Mouse (Mus musculus) v-Abl transformed pro-B cells (cell line): ENCODE measurements around the gene Ermard.

Experiments
- in situ Hi-C, 2 experiments: fragments of 400-800 bp; cut with MboI; formaldehyde crosslinking; loops; one replicate each; pipeline ENCODE4 v1.15.1; 2025; ENCODE audit not compliant: unreplicated experiment in 2 of 2

Ermard gene

GRCm38 (mm10) chr17:15107143-15107649, 66.2 kb downstream of the Ermard start:
- in situ Hi-C loops, result no loop called here

GRCm38 (mm10) chr17:15108473-15109441, 67.7 kb downstream of the Ermard start:
- in situ Hi-C loops, result no loop called here

- in situ Hi-C loops, result no loop called here
Measured at GRCm38 (mm10) chr17:15115550-15115949, 74.5 kb downstream of the Ermard start.

- in situ Hi-C loops, result no loop called here
Measured at GRCm38 (mm10) chr17:15120096-15120495, 79.1 kb downstream of the Ermard start.

GRCm38 (mm10) chr17:15120569-15120968, 79.6 kb downstream of the Ermard start:
- in situ Hi-C loops, result no loop called here

- in situ Hi-C loops, result no loop called here
Measured at GRCm38 (mm10) chr17:15129630-15130287, 88.8 kb downstream of the Ermard start.

GRCm38 (mm10) chr17:15130288-15130656, 89.3 kb downstream of the Ermard start:
- in situ Hi-C loops, result no loop called here

- in situ Hi-C loops, result no loop called here
Measured at GRCm38 (mm10) chr17:15134905-15135669, 94.1 kb downstream of the Ermard start.

GRCm38 (mm10) chr17:15137443-15137842, 96.4 kb downstream of the Ermard start:
- in situ Hi-C loops, result no loop called here
